Mouse (Mus musculus) MEL (cell line): ENCODE results near the gene Rbfox2. TPM values are rescaled to one million over a fixed set of nuclear protein-coding genes. Genes with fewer than 3 reads are reported as not detected.

Experiments
- DNase-seq: peaks from one replicate; pipeline ENCODE4 v3.0.0; 2011; ENCODE audit warnings: low read depth, low spot score
- H3K27ac ChIP-seq: 2 replicates; pipeline ENCODE4 v1.5.1; 2012; ENCODE audit warnings: low read depth, mild to moderate bottlenecking, control low read depth, low read length, moderate library complexity; ENCODE audit not compliant: control insufficient read depth
- H3K27me3 ChIP-seq, 2 experiments: fragments of 150-350 bp in 1 of 2; sonication (generic) in 1 of 2; 2 replicates each; pipeline ENCODE4 v1.6.1; 2012; ENCODE audit warnings: low read length in 2 of 2, mild to moderate bottlenecking in 2 of 2, improper control_type of control experiment in 1 of 2, moderate library complexity in 1 of 2; ENCODE audit not compliant: insufficient read depth in 2 of 2, control insufficient read depth in 1 of 2
- H3K36me3 ChIP-seq, 2 experiments: 2 replicates each; pipeline ENCODE4 v1.6.1; 2012 to 2014; ENCODE audit warnings: low read length in 2 of 2, improper control_type of control experiment in 1 of 2, inconsistent platforms in 1 of 2, mild to moderate bottlenecking in 1 of 2; ENCODE audit not compliant: insufficient read depth in 2 of 2, control insufficient read depth in 1 of 2
- H3K4me1 ChIP-seq, 2 experiments: fragments of 150-350 bp in 1 of 2; sonication (generic) in 1 of 2; 2 replicates each; pipeline ENCODE4 v1.6.1; 2012; ENCODE audit warnings: low read length in 2 of 2, improper control_type of control experiment in 1 of 2, mild to moderate bottlenecking in 1 of 2; ENCODE audit not compliant: insufficient read depth in 2 of 2, control insufficient read depth in 1 of 2
- H3K4me3 ChIP-seq, 2 experiments: fragments of 150-350 bp in 1 of 2; sonication (generic) in 1 of 2; 2 replicates each; pipeline ENCODE4 v1.5.1; 2012; ENCODE audit warnings: low read depth in 2 of 2, low read length in 2 of 2, mild to moderate bottlenecking in 2 of 2, moderate library complexity in 2 of 2, control low read depth in 1 of 2, improper control_type of control experiment in 1 of 2; ENCODE audit not compliant: control insufficient read depth in 1 of 2, insufficient read depth in 1 of 2
- H3K79me2 ChIP-seq: 2 replicates; pipeline ENCODE4 v1.6.1; 2012; ENCODE audit warnings: mild to moderate bottlenecking, low read length, moderate library complexity; ENCODE audit not compliant: control insufficient read depth, poor library complexity, insufficient read depth
- H3K9ac ChIP-seq: 2 replicates; pipeline ENCODE4 v1.6.1; 2012; ENCODE audit warnings: low read depth, mild to moderate bottlenecking, control low read depth, low read length, moderate library complexity; ENCODE audit not compliant: control insufficient read depth, poor library complexity, severe bottlenecking
- H3K9me3 ChIP-seq: fragments of 150-350 bp; sonication (generic); replicated peaks from 2 replicates; pipeline ENCODE4 v1.6.1; 2012; ENCODE audit warnings: mild to moderate bottlenecking, low read length, improper control_type of control experiment, moderate library complexity; ENCODE audit not compliant: insufficient read depth
- CHD2 ChIP-seq: IDR thresholded peaks from 2 replicates; pipeline ENCODE4 v1.6.1; 2011; ENCODE audit warnings: low read length, improper control_type of control experiment
- CTCF ChIP-seq, 3 experiments: IDR thresholded peaks in 2 of 3; conservative IDR thresholded peaks in 1 of 3; 2 replicates each; pipeline ENCODE4 v1.5.1; 2011 to 2012; ENCODE audit warnings: low read length in 3 of 3, low read depth in 2 of 3, mild to moderate bottlenecking in 2 of 3, improper control_type of control experiment in 1 of 3, inconsistent platforms in 1 of 3, mixed read lengths in 1 of 3, moderate library complexity in 1 of 3; ENCODE audit not compliant: control insufficient read depth in 1 of 3, insufficient read depth in 1 of 3, poor library complexity in 1 of 3, severe bottlenecking in 1 of 3
- E2F4 ChIP-seq: IDR thresholded peaks from 2 replicates; pipeline ENCODE4 v1.6.1; 2011; ENCODE audit warnings: low read depth, low read length, improper control_type of control experiment, borderline replicate concordance
- EP300 ChIP-seq, 2 experiments: IDR thresholded peaks; 2 replicates each; pipeline ENCODE4 v1.6.1; 2011; ENCODE audit warnings: improper control_type of control experiment in 2 of 2, low read length in 2 of 2, low read depth in 1 of 2, mild to moderate bottlenecking in 1 of 2
- GABPA ChIP-seq: IDR thresholded peaks from 2 replicates; pipeline ENCODE4 v1.6.1; 2012; ENCODE audit warnings: low read depth, mild to moderate bottlenecking, inconsistent platforms, low read length, improper control_type of control experiment, moderate library complexity
- HCFC1 ChIP-seq: IDR thresholded peaks from 2 replicates; pipeline ENCODE4 v1.6.1; 2012; ENCODE audit warnings: low read depth, mild to moderate bottlenecking, inconsistent platforms, low read length, improper control_type of control experiment, moderate library complexity
- KAT2A ChIP-seq: conservative IDR thresholded peaks from 2 replicates; pipeline ENCODE4 v1.6.1; 2012; ENCODE audit warnings: low read depth, low read length, improper control_type of control experiment, inconsistent platforms
- MAFK ChIP-seq: IDR thresholded peaks from 2 replicates; pipeline ENCODE4 v1.6.1; 2011; ENCODE audit warnings: low read depth, mild to moderate bottlenecking, low read length, improper control_type of control experiment, borderline replicate concordance
- MAX ChIP-seq: IDR thresholded peaks from 2 replicates; pipeline ENCODE4 v1.6.1; 2011; ENCODE audit warnings: low read length, improper control_type of control experiment
- MAZ ChIP-seq: IDR thresholded peaks from 2 replicates; pipeline ENCODE4 v1.6.1; 2012; ENCODE audit warnings: low read depth, mild to moderate bottlenecking, inconsistent platforms, low read length, improper control_type of control experiment
- MYB ChIP-seq: IDR thresholded peaks from 2 replicates; pipeline ENCODE4 v1.6.1; 2011; ENCODE audit warnings: mild to moderate bottlenecking, low read depth, low read length, improper control_type of control experiment
- NRF1 ChIP-seq: IDR thresholded peaks from 2 replicates; pipeline ENCODE4 v1.6.1; 2014; ENCODE audit warnings: low read depth, mild to moderate bottlenecking, inconsistent platforms, low read length, improper control_type of control experiment, moderate library complexity; ENCODE audit not compliant: poor library complexity, insufficient read depth, severe bottlenecking
- POLR2AphosphoS2 ChIP-seq: IDR thresholded peaks from 2 replicates; pipeline ENCODE4 v1.6.1; 2011; ENCODE audit warnings: low read length, improper control_type of control experiment
- POLR2AphosphoS5 ChIP-seq: IDR thresholded peaks from 2 replicates; pipeline ENCODE4 v1.6.1; 2012; ENCODE audit warnings: low read depth, borderline replicate concordance, mild to moderate bottlenecking, inconsistent platforms, low read length, moderate library complexity, mixed read lengths
- RCOR1 ChIP-seq: IDR thresholded peaks from 2 replicates; pipeline ENCODE4 v1.6.1; 2012; ENCODE audit warnings: low read depth, mild to moderate bottlenecking, inconsistent platforms, low read length, improper control_type of control experiment
- SIN3A ChIP-seq: IDR thresholded peaks from 2 replicates; pipeline ENCODE4 v1.6.1; 2012; ENCODE audit warnings: low read length, improper control_type of control experiment, inconsistent platforms
- SMC3 ChIP-seq: IDR thresholded peaks from 2 replicates; pipeline ENCODE4 v1.6.1; 2011; ENCODE audit warnings: low read depth, low read length, improper control_type of control experiment
- TAL1 ChIP-seq: IDR thresholded peaks from 2 replicates; pipeline ENCODE4 v1.6.1; 2012; ENCODE audit warnings: mild to moderate bottlenecking, inconsistent platforms, low read length, moderate library complexity, mixed read lengths
- TCF12 ChIP-seq: IDR thresholded peaks from 2 replicates; pipeline ENCODE4 v1.6.1; 2014; ENCODE audit warnings: low read depth, mild to moderate bottlenecking, inconsistent platforms, low read length, improper control_type of control experiment, moderate library complexity
- USF1 ChIP-seq: IDR thresholded peaks from 2 replicates; pipeline ENCODE4 v1.6.1; 2014; ENCODE audit warnings: low read depth, mild to moderate bottlenecking, inconsistent platforms, low read length, improper control_type of control experiment, moderate library complexity
- USF2 ChIP-seq, 2 experiments: IDR thresholded peaks; 2 replicates each; pipeline ENCODE4 v1.6.1; 2011 to 2012; ENCODE audit warnings: improper control_type of control experiment in 2 of 2, low read length in 2 of 2, borderline replicate concordance in 1 of 2, inconsistent platforms in 1 of 2, low read depth in 1 of 2, mild to moderate bottlenecking in 1 of 2; ENCODE audit not compliant: insufficient read depth in 1 of 2
- ZC3H11A ChIP-seq: IDR thresholded peaks from 2 replicates; pipeline ENCODE4 v1.6.1; 2012; ENCODE audit warnings: low read depth, mild to moderate bottlenecking, inconsistent platforms, low read length, improper control_type of control experiment
- ZKSCAN1 ChIP-seq: IDR thresholded peaks from 2 replicates; pipeline ENCODE4 v1.6.1; 2012; ENCODE audit warnings: low read depth, mild to moderate bottlenecking, inconsistent platforms, low read length, improper control_type of control experiment, moderate library complexity
- ZMIZ1 ChIP-seq: IDR thresholded peaks from 2 replicates; pipeline ENCODE4 v1.6.1; 2012; ENCODE audit warnings: low read depth, mild to moderate bottlenecking, inconsistent platforms, low read length, improper control_type of control experiment, moderate library complexity
- ZNF384 ChIP-seq: IDR thresholded peaks from 2 replicates; pipeline ENCODE4 v1.6.1; 2012; ENCODE audit warnings: low read depth, mild to moderate bottlenecking, inconsistent platforms, low read length, improper control_type of control experiment
- polyA plus RNA-seq, 2 experiments: library from polyadenylated mRNA; stranded (reverse) in 1 of 2; unstranded in 1 of 2; fragments of >175 nt in 1 of 2; fragments of >200 nt in 1 of 2; gene quantifications; 2 replicates each; pipeline versions ENCODE4 v1.2.1 to v1.2.4; 2012; ENCODE audit warnings: low replicate concordance in 2 of 2, low read depth in 1 of 2; ENCODE audit not compliant: insufficient read length in 2 of 2, insufficient read depth in 1 of 2, missing spikeins in 1 of 2
- total RNA-seq: library from RNA; depleted of rRNA; stranded (reverse); fragments of 300-350 nt; gene quantifications from 2 replicates; pipeline ENCODE4 v1.2.3, GENCODE M21; 2012

Rbfox2 gene
- total and polyA plus RNA-seq, 3 experiments: 3.4 to 6.0 TPM; not detected in 1

DNA sequence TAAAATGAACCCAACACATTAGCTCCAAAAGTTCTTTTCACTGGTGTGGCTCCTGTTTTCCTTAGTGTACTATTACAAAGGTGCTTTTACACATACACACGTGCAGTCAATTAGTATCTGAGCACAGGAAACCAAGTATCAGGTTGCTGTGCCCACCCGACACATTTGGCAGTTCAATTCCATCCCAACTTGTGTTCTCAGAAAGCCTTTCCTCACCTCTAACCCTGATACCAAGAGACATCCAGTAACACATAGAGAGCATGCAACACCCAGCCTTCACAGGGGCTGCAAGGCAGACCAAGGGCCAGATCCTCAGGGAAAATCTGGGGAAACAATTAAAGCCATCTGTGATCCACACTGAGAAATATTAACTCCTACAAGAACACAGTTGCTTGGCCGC is 8.2 kb downstream of the Rbfox2 start:
- Histone ChIP-seq H3K36me3 (peaks cover 0 to 4% of the 10 kb centered on the region in 2 experiments; a peak in 2 of 4 replicates), H3K27ac (no peak overlapping the region), H3K9me3 (no peaks in the 10 kb centered on the region), H3K4me3 (no peak overlapping the region), H3K79me2 (no peaks in the 10 kb centered on the region), H3K4me1 (no peaks in the 10 kb centered on the region; a peak in 1 of 4 replicates), H3K9ac (no peak overlapping the region), H3K27me3 (no peaks in the 10 kb centered on the region)
- TF ChIP-seq SMC3 (no peak), TAL1 (no peak), ZMIZ1 (no peak), MAFK (no peak), ZNF384 (no peak), CTCF (IDR thresholded peaks at IDR 0.05 in 2 of 3, conservative IDR thresholded peaks at IDR 0.05 in 1 of 3; ENCODE audit: control insufficient read depth in 1 of 3, insufficient read depth in 1 of 3, low read depth in 2 of 3, low read length in 3 of 3, poor library complexity in 1 of 3, severe bottlenecking in 1 of 3) (no peak), CHD2 (no peak), KAT2A (no peak), EP300 (IDR thresholded peaks at IDR 0.05; ENCODE audit: low read depth in 1 of 2, low read length in 2 of 2) (no peak), TCF12 (no peak), E2F4 (no peak)
- DNase-seq: no peak

GRCm38 (mm10) chr15:77296635-77297034 is 10.2 kb downstream of the Rbfox2 start:
- Histone ChIP-seq H3K79me2 (no peaks in the 10 kb centered on the region), H3K4me3 (no peak overlapping the region), H3K27me3 (no peaks in the 10 kb centered on the region), H3K27ac (no peak overlapping the region), H3K4me1 (no peaks in the 10 kb centered on the region), H3K9ac (no peak overlapping the region), H3K36me3 (no peaks in the 10 kb centered on the region), H3K9me3 (no peaks in the 10 kb centered on the region)
- TF ChIP-seq CHD2: no peak
- TF ChIP-seq POLR2AphosphoS2: no peak
- TF ChIP-seq USF2 (IDR thresholded peaks at IDR 0.05; ENCODE audit: borderline replicate concordance in 1 of 2, insufficient read depth in 1 of 2, low read depth in 1 of 2, low read length in 2 of 2): no peak
- TF ChIP-seq HCFC1: no peak
- no peak for TF ChIP-seq ZNF384
- TF ChIP-seq SMC3: no peak
- TF ChIP-seq ZC3H11A: no peak
- DNase-seq: no peak

- no peak overlapping the region for H3K9ac ChIP-seq
- no peaks in the 10 kb centered on the region for H3K27me3 ChIP-seq
- H3K36me3 ChIP-seq: no peaks in the 10 kb centered on the region
- H3K4me3 ChIP-seq: no peak overlapping the region
- TF ChIP-seq POLR2AphosphoS5: no peak
- no peak for TF ChIP-seq GABPA
- no peak for TF ChIP-seq MYB
- TF ChIP-seq CHD2: no peak
- no peak for TF ChIP-seq ZMIZ1
- no peak for TF ChIP-seq RCOR1
- no peak for TF ChIP-seq SMC3
- no peak for TF ChIP-seq ZNF384
- no peak for TF ChIP-seq MAFK
- TF ChIP-seq ZKSCAN1: no peak
- TF ChIP-seq MAX: no peak
- TF ChIP-seq USF2 (IDR thresholded peaks at IDR 0.05; ENCODE audit: borderline replicate concordance in 1 of 2, insufficient read depth in 1 of 2, low read depth in 1 of 2, low read length in 2 of 2): no peak
- TF ChIP-seq USF1: no peak
- TF ChIP-seq E2F4: no peak
- no peak for TF ChIP-seq NRF1
- TF ChIP-seq MAZ: no peak
- no peak for TF ChIP-seq SIN3A
- H3K9me3 ChIP-seq: no peaks in the 10 kb centered on the region
- H3K4me1 ChIP-seq: no peaks in the 10 kb centered on the region
- no peak overlapping the region for H3K27ac ChIP-seq
- DNase-seq: no peak
- H3K79me2 ChIP-seq: no peaks in the 10 kb centered on the region
Observed at GRCm38 (mm10) chr15:77293493-77293892, 13.3 kb downstream of the Rbfox2 start.
